Mouse (Mus musculus): ENCODE measurements at regions not wholly inside any gene's neighbourhood (a gene's known extent, or its start where the extent isn't known, plus 50 kb on each side); places are given as distances from the start of the nearest gene placed in this dataset.

DNA sequence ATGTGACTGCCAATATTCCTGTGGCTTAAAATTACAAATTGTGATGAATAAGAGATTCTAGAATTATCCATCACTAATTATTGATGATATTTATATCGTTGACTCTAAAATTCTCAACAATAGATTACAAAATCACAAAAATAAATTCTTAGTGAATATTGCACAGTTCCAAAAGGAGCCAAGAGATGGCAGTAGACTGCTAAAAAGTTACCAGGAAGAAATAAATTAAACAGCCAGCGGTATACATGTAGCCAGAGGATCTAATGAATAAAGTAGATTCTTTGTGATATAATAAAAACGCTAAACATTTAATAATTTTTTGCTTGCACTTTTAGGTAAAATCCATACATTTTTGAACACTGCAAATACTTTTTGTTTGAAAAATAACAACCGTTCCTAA lies 294.7 kb downstream of the Lipi start:
- H3K4me2 ChIP-seq: no peak overlapping the region
- H3K9me3 ChIP-seq (replicated peaks): no peaks in the 10 kb centered on the region
- ATAC-seq: no peak
- H3K36me3 ChIP-seq: no peaks in the 10 kb centered on the region
- 42% methylated on average over 4 of the region's 4 CpGs for WGBS (ENCODE audit: insufficient replicate concordance)
- H3K9ac ChIP-seq: no peak overlapping the region
- no peaks in the 10 kb centered on the region for H3K27me3 ChIP-seq (replicated peaks)
- H3K4me3 ChIP-seq: no peak overlapping the region
- no peaks in the 10 kb centered on the region for H3K4me1 ChIP-seq
- no peak overlapping the region for H3K27ac ChIP-seq

DNA sequence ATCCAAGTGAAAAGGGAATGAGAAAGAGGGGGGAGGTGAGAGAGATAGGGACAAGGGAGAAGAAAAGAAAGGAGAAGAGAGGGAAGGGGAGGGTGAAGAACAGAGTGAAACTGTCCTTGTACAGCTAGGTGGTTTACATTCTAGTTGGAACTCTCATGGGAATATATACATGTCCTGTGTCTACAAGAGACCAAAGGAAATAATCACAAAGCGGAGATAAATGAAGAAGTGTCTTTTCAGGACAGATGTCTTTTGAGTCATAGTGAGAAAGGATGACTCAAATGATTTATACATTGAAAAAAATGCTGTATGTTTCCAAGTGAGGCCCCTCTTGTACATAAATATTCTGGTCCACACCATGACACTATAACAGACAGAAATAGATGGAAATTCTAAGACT lies 298.7 kb downstream of the Lipi start:
- H3K4me3 ChIP-seq: no peak overlapping the region
- no peak overlapping the region for H3K27ac ChIP-seq
- H3K4me2 ChIP-seq: no peak overlapping the region
- no peak for ATAC-seq
- no peak overlapping the region for H3K9ac ChIP-seq
- H3K36me3 ChIP-seq: no peaks in the 10 kb centered on the region
- 64% methylated on average over 1 of the region's 1 CpGs for WGBS (ENCODE audit: insufficient replicate concordance)
- no peaks in the 10 kb centered on the region for H3K4me1 ChIP-seq
- no peaks in the 10 kb centered on the region for H3K9me3 ChIP-seq (replicated peaks)
- H3K27me3 ChIP-seq (replicated peaks): no peaks in the 10 kb centered on the region

DNA sequence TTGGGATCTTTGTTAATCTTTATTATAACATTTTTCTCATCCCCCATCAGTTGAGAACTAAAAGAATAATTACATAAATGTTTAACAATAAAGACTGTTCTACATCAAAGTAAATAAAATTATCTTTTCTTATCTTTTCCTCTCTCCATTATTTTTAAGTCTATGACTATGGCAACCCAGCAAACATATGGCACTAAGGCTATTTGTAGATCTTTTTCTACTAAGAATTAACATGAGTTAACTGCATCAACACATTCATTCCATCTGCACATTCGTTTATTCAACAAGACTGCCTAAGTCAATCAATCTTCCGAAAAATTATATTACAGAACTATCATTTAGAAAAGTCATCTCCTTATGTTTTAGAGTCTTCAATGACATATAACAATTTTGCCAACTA lies 300.1 kb downstream of the Lipi start:
- H3K36me3 ChIP-seq: no peaks in the 10 kb centered on the region
- no peak overlapping the region for H3K27ac ChIP-seq
- H3K4me1 ChIP-seq: no peaks in the 10 kb centered on the region
- H3K9ac ChIP-seq: no peak overlapping the region
- H3K4me2 ChIP-seq: no peak overlapping the region
- H3K9me3 ChIP-seq (replicated peaks): no peaks in the 10 kb centered on the region
- no peaks in the 10 kb centered on the region for H3K27me3 ChIP-seq (replicated peaks)
- WGBS (ENCODE audit: insufficient replicate concordance): 67% methylated on average over 2 of the region's 2 CpGs
- H3K4me3 ChIP-seq: no peak overlapping the region
- ATAC-seq: no peak

DNA sequence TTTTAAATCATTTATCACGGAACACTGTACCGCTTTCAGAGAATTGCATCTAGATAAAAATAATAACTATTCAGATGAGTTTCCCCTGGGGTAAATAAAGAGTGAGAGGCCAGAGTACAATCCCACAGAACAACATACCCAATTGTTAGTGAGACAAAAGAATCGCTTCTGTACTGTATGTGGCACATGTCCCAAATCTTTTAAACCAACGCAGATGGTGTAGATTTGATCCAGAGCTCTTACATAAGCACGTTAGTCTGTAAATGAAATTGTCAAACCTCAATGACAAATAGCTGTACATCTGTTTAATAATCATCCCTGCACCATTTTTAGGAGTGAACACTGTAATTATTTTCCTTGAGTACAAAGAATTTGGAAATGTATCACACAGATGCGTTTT lies 322.0 kb downstream of the Lipi start:
- Histone ChIP-seq H3K27me3 (replicated peaks) (no peaks in the 10 kb centered on the region), H3K4me2 (no peak overlapping the region), H3K27ac (no peak overlapping the region), H3K4me3 (no peak overlapping the region), H3K4me1 (no peaks in the 10 kb centered on the region), H3K9ac (no peak overlapping the region), H3K36me3 (no peaks in the 10 kb centered on the region), H3K9me3 (replicated peaks) (no peaks in the 10 kb centered on the region)
- no peak for ATAC-seq
- WGBS (ENCODE audit: insufficient replicate concordance): 73% methylated on average over 6 of the region's 6 CpGs

DNA sequence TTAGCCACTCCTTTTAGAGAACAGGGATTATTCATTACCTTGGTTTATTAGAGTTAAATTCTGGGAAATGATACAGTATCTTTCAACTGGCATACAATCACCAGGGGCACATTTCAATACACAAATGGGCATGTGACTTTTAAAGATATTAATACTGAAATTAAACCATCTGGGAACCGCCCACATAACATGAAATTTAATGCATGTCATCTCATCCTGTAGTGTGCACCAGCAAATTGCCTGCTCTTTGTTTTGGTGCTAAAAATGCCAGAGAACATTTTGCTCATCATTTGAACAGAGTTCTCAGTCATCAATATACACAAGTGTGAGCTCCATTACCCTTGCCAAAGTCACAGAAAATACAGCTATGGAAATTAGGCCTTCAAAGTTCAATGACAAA lies 330.9 kb downstream of the Lipi start:
- Histone ChIP-seq H3K9ac (no peak overlapping the region), H3K4me3 (no peak overlapping the region), H3K9me3 (replicated peaks) (no peaks in the 10 kb centered on the region), H3K4me1 (no peaks in the 10 kb centered on the region), H3K4me2 (no peak overlapping the region), H3K27me3 (replicated peaks) (no peaks in the 10 kb centered on the region), H3K36me3 (no peaks in the 10 kb centered on the region), H3K27ac (no peak overlapping the region)
- ATAC-seq: no peak
- 61% methylated on average over 1 of the region's 1 CpGs for WGBS (ENCODE audit: insufficient replicate concordance)

DNA sequence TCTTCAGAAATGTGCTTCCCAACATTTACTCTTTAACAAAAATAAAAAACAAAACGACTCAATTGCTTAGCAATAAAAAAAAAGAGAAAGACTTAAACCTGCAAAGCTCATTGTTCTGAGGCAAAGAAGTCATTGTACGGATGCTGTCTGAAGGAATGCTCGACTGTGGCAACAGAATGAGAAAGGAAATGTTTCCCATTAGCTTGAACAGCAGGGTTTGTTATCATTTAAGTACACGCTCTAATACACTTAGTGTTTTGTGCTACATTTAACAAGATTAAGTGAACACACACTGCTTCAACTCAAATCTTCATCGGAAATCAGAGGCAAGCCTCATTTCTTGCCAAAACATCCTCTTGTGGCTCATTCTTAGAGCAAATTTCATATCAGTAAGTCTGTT lies 336.7 kb downstream of the Lipi start:
- H3K36me3 ChIP-seq: no peaks in the 10 kb centered on the region
- H3K9me3 ChIP-seq (replicated peaks): no peaks in the 10 kb centered on the region
- H3K9ac ChIP-seq: no peak overlapping the region
- no peaks in the 10 kb centered on the region for H3K4me1 ChIP-seq
- no peaks in the 10 kb centered on the region for H3K27me3 ChIP-seq (replicated peaks)
- 58% methylated on average over 5 of the region's 5 CpGs for WGBS (ENCODE audit: insufficient replicate concordance)
- ATAC-seq: no peak
- no peak overlapping the region for H3K27ac ChIP-seq
- no peak overlapping the region for H3K4me2 ChIP-seq
- H3K4me3 ChIP-seq: no peak overlapping the region

DNA sequence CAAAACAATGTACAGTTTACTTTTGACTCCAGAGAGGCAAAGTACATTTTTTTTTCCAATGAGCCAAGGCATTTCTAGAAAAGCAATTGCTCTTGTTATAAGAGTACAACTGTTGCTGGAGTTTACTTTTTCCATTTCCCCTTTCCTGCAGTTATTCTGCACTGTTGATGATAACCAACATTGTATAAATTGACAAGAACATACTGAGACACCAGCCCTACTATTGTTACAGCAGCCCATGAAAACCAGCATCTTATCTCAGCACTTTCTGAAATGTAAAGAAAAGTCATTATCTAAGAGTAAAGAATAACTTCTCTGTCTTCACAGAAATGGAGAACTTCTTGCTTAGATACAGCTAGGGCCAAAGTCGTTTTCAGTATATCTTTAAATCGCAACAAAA lies 345.5 kb downstream of the Lipi start:
- H3K9me3 ChIP-seq (replicated peaks): no peaks in the 10 kb centered on the region
- WGBS (ENCODE audit: insufficient replicate concordance): 52% methylated on average over 2 of the region's 2 CpGs
- no peak overlapping the region for H3K4me2 ChIP-seq

DNA sequence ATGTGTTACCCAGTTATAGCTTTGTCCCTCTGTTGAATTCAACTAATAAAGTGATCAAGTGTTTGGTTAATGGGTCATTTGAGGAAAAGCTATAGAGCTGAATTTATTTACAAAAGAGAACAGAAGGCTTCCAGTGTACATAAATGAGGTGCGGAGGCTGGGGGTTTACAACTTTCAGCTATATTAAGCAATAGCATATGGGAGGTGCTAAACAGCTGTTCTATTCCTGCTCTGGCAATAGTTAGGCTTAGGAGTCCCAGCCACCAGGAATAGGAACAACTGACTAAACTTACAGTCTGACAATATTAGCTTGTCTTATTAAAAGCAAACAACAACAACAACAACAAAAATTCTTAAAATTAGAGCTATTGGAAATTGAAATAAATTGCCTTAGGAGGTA lies 353.7 kb downstream of the Lipi start:
- ATAC-seq: no peak
- no peaks in the 10 kb centered on the region for H3K4me1 ChIP-seq
- no peaks in the 10 kb centered on the region for H3K9me3 ChIP-seq (replicated peaks)
- H3K4me3 ChIP-seq: no peak overlapping the region
- no peak overlapping the region for H3K4me2 ChIP-seq
- no peak overlapping the region for H3K27ac ChIP-seq
- WGBS (ENCODE audit: insufficient replicate concordance): 73% methylated on average over 1 of the region's 1 CpGs
- no peaks in the 10 kb centered on the region for H3K36me3 ChIP-seq
- H3K27me3 ChIP-seq (replicated peaks): no peaks in the 10 kb centered on the region
- no peak overlapping the region for H3K9ac ChIP-seq

More for the DNA sequence above, 345.5 kb downstream of the Lipi start:
- no peaks in the 10 kb centered on the region for H3K4me1 ChIP-seq
- H3K9ac ChIP-seq: no peak overlapping the region
- H3K4me3 ChIP-seq: no peak overlapping the region
- H3K27me3 ChIP-seq (replicated peaks): no peaks in the 10 kb centered on the region
- H3K36me3 ChIP-seq: no peaks in the 10 kb centered on the region
- ATAC-seq: no peak
- no peak overlapping the region for H3K27ac ChIP-seq

DNA sequence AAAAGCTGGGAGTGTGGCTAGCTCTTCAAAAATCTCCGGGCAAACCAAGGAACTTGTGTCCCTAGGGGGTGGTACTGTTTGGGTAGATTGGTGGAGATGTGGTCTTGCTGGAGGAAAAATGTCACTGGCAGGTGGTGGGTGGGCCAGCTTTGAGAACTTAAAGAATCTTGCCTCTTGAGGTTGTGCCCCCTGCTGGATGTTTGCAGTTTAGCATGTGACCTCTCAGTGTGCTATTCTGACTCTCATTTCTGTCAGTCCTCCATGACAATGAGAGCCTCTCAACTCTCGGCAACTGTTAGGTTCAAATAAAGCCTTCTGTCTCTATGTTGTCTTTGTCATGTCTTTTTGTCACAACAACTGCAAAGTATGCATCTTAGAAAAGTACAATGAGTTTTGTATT lies 392.5 kb downstream of the Lipi start:
- H3K4me1 ChIP-seq: no peaks in the 10 kb centered on the region
- no peaks in the 10 kb centered on the region for H3K27me3 ChIP-seq (replicated peaks)

DNA sequence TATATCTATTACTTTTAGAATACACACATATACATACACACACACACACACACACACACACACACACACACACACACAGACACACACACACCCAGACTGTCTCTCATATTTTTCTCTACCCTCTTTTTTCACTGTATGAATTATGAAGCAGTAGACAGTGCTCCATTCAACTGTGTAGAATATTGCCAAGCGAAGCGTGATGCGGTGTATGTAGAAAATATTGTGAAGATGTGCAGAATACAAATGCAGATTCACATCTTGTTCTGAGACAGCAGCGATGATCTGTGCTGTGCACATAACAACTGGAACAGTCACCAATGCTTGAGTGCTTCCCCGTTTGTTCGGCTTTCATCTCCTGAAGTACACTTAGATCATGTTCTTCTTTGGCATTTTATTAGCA lies 395.5 kb downstream of the Lipi start:
- H3K27ac ChIP-seq: no peak overlapping the region
- no peaks in the 10 kb centered on the region for H3K27me3 ChIP-seq (replicated peaks)
- WGBS (ENCODE audit: insufficient replicate concordance): 78% methylated on average over 6 of the region's 6 CpGs
- H3K4me2 ChIP-seq: no peak overlapping the region
- no peaks in the 10 kb centered on the region for H3K4me1 ChIP-seq
- H3K4me3 ChIP-seq: no peak overlapping the region
- ATAC-seq: no peak
- H3K9me3 ChIP-seq (replicated peaks): no peaks in the 10 kb centered on the region
- H3K9ac ChIP-seq: no peak overlapping the region
- H3K36me3 ChIP-seq: no peaks in the 10 kb centered on the region

More for the DNA sequence above, 392.5 kb downstream of the Lipi start:
- Histone ChIP-seq H3K4me3 (no peak overlapping the region), H3K9ac (no peak overlapping the region), H3K36me3 (no peaks in the 10 kb centered on the region), H3K9me3 (replicated peaks) (no peaks in the 10 kb centered on the region), H3K4me2 (no peak overlapping the region), H3K27ac (no peak overlapping the region)
- 61% methylated on average over 2 of the region's 2 CpGs for WGBS (ENCODE audit: insufficient replicate concordance)
- no peak for ATAC-seq

DNA sequence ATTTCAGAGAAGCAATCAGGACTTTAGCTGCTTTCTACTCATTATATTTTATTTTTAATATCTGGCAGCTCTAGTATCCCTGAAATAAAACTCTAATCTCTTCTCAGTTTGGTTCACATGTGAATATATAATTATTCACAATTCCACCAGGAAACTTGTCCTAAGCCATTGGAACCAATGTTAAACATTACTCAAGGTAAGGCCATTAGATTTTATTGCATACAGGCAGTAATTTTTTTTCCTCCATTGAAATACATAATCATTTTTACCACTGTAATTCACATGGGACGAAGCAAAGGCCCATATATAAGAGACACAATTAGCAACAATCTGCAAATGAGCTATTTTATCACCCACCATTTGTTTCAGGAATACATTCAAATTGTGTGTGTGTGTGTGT lies 419.8 kb downstream of the Lipi start:
- Histone ChIP-seq H3K9me3 (replicated peaks) (no peaks in the 10 kb centered on the region), H3K4me3 (no peak overlapping the region), H3K27me3 (replicated peaks) (no peaks in the 10 kb centered on the region), H3K9ac (no peak overlapping the region), H3K36me3 (no peaks in the 10 kb centered on the region), H3K4me2 (no peak overlapping the region), H3K4me1 (no peaks in the 10 kb centered on the region), H3K27ac (no peak overlapping the region)
- 59% methylated on average over 1 of the region's 1 CpGs for WGBS (ENCODE audit: insufficient replicate concordance)
- no peak for ATAC-seq

DNA sequence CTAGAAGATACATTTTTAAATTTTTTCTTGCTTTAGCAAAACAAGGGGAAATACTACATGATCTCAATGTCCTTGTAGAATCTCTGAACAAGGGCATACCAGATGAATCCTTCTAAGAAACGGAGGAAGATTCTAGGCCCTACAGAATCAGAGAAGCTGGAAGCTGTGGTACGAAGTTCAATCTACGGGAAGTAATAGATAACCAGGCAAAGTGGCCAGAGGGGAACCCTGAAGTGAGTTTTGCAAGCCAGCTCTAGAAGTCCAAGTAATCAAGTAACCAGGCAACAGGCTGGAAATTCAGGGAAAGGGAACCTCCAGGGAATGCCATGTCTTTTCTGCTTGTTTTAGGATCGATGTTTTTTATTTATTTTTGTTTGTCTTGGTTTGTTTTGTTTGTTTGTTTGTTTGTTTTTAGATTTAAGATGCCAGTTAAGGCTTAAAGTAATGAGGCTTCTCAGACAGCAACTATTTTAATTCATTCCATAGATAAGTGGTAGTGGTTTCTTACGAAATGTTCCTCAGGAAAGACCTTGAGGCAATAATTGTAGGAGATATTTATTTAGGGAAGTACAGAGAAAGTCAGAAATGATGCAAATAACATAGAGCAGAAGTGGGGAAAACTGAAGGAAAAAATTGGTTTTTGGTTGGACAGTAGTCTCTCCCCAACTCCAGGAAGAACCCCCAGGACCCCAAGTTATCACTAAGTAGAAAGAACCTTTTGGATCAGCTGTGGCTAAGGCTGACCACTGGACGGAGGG lies 420.7 kb downstream of the Lipi start:
- Histone ChIP-seq H3K27ac (no peak overlapping the region), H3K4me1 (no peaks in the 10 kb centered on the region), H3K4me2 (no peak overlapping the region), H3K36me3 (no peaks in the 10 kb centered on the region), H3K9ac (no peak overlapping the region), H3K27me3 (replicated peaks) (no peaks in the 10 kb centered on the region), H3K4me3 (no peak overlapping the region), H3K9me3 (replicated peaks) (no peaks in the 10 kb centered on the region)
- WGBS (ENCODE audit: insufficient replicate concordance): 61% methylated on average over 6 of the region's 6 CpGs
- ATAC-seq: no peak

DNA sequence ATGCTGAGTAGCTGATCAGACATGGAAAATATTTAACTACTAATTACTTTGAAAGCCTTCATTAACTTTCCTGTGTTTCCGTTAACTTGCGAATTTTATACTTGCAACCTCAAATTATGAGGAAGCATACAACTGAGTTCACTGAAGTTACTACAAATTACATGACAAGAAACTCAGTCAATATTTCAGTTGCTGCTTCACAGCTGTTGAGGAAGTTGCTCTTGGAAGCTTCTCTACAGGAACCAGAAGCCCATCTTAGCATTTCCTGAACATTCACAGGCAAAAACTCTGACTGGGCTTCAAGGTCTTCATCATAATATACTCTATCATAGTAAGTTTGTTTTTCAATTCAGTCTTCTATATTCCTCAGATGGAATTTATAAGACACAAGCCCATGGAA lies 426.1 kb downstream of the Lipi start:
- Histone ChIP-seq H3K4me1 (no peaks in the 10 kb centered on the region), H3K27ac (no peak overlapping the region), H3K27me3 (replicated peaks) (no peaks in the 10 kb centered on the region), H3K4me2 (no peak overlapping the region), H3K36me3 (no peaks in the 10 kb centered on the region), H3K9ac (no peak overlapping the region), H3K9me3 (replicated peaks) (no peaks in the 10 kb centered on the region), H3K4me3 (no peak overlapping the region)
- no peak for ATAC-seq
- WGBS (ENCODE audit: insufficient replicate concordance): 64% methylated on average over 2 of the region's 2 CpGs

All from liver, embryonic 12.5 days (tissue).